Mouse (Mus musculus): ENCODE results near the gene Tor2a. TPM values are rescaled to one million over a fixed set of nuclear protein-coding genes. Genes with fewer than 3 reads are reported as not detected.
A peak's percentile ranks its signal among the peaks of the same experiment; 100 is the strongest.

Tor2a gene
- polyA plus RNA-seq, 1 experiment from 2014 or later: 60.4 TPM

DNA sequence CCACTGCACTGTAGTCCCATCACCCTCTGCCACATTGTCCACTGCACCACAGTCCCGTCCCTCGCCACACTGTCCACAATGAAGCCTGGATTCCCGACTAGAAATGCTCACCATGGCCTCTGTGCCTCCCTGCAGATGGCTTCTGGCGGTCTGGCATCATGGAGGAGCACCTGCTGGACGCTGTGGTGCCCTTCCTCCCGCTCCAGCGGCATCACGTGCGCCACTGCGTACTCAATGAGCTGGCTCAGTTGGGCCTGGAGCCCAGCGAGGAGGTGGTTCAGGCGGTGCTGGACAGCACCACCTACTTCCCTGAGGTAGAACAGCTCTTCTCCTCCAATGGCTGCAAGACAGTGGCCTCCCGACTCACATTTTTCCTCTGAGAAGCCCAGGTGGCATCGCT is 4.3 kb downstream of the Tor2a start:
- H3K4me1 ChIP-seq (replicated peaks; ENCODE audit: control insufficient read depth, insufficient read depth, low read length): no peaks in the 10 kb centered on the region; the same call in 1 of the 2 replicates
- no peak overlapping the region for H3K4me2 ChIP-seq (replicated peaks; ENCODE audit: low read depth)
- H3K27me3 ChIP-seq (replicated peaks; ENCODE audit: control insufficient read depth, insufficient read depth, low read length): no peaks in the 10 kb centered on the region
- H3K9me3 ChIP-seq (ENCODE audit: control insufficient read depth): no peaks in the 10 kb centered on the region
- no peak overlapping the region for H3K9ac ChIP-seq (ENCODE audit: low read depth, low read length)
- H3K36me3 ChIP-seq (ENCODE audit: control insufficient read depth, insufficient read depth): peaks cover 37% of the 10 kb centered on the region; the same call in 1 of the 2 replicates
- no peak for ATAC-seq
- no peak overlapping the region for H3K27ac ChIP-seq (ENCODE audit: low read depth, low read length)
- no peak for TF ChIP-seq CTCF (IDR thresholded peaks at IDR 0.05; ENCODE audit: low read depth)
- 87% methylated on average over 14 of the region's 14 CpGs for WGBS
- H3K4me3 ChIP-seq (ENCODE audit: low read depth, low read length): no peak overlapping the region

DNA sequence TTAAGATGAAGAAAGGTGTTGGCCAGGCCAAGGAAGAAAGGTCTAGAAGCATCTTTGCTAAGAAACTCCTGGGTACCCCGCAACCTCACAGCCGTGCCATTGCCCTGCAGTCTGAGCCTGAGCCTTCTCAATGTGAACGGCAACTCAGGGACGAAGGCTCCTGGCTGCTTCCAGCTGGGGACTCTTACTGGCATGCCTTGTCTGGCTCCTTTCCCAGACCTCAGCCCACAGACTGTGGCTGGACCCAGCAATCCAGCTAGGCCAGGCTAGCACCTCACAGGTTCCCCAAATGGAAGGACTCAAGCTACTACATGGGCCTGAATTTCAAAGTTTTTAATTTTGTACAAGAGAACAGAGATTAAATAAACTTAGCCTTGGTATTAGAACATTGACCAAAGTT is 4.8 kb downstream of the Tor2a start:
- H3K4me2 ChIP-seq (replicated peaks; ENCODE audit: low read depth): no peak overlapping the region
- ATAC-seq: no peak

DNA sequence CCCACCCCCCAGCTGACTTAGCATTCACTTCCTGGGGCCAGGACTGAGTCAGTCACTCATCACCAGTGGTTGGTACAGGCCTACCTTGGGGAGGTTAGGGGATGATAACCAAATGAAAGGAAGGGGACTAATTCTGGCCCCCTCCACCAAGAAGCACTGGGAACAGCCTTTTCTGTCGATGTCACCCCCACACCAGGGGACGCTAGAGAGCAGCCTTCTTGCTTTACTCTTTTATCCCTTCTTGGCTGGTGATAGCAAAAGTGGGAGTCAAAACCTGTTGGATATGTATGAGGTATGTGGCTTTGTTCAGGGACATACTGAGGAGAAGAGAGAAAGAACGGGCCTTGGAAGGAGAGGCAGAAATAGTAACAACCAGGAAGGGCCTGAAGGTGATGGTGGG is 6.3 kb downstream of the Tor2a start:
- Histone ChIP-seq H3K9me3 (ENCODE audit: control insufficient read depth) (no peaks in the 10 kb centered on the region), H3K27me3 (replicated peaks; ENCODE audit: control insufficient read depth, insufficient read depth, low read length) (no peaks in the 10 kb centered on the region), H3K27ac (ENCODE audit: low read depth, low read length) (no peak overlapping the region), H3K4me3 (ENCODE audit: low read depth, low read length) (no peak overlapping the region), H3K36me3 (ENCODE audit: control insufficient read depth, insufficient read depth) (peaks cover 37% of the 10 kb centered on the region; the same call in 1 of the 2 replicates), H3K9ac (ENCODE audit: low read depth, low read length) (no peak overlapping the region), H3K4me1 (replicated peaks; ENCODE audit: control insufficient read depth, insufficient read depth, low read length) (no peaks in the 10 kb centered on the region), H3K4me2 (replicated peaks; ENCODE audit: low read depth) (no peak overlapping the region)
- no peak for ATAC-seq
- TF ChIP-seq CTCF (IDR thresholded peaks at IDR 0.05; ENCODE audit: low read depth): peak; percentile 63
- 80% methylated on average over 3 of the region's 3 CpGs for WGBS

More for the DNA sequence above, 4.8 kb downstream of the Tor2a start:
- Histone ChIP-seq H3K9ac (ENCODE audit: low read depth, low read length) (no peak overlapping the region), H3K27me3 (replicated peaks; ENCODE audit: control insufficient read depth, insufficient read depth, low read length) (no peaks in the 10 kb centered on the region), H3K4me1 (replicated peaks; ENCODE audit: control insufficient read depth, insufficient read depth, low read length) (no peaks in the 10 kb centered on the region; the same call in 1 of the 2 replicates), H3K4me3 (ENCODE audit: low read depth, low read length) (no peak overlapping the region), H3K36me3 (ENCODE audit: control insufficient read depth, insufficient read depth) (peaks cover 37% of the 10 kb centered on the region; the same call in 1 of the 2 replicates), H3K27ac (ENCODE audit: low read depth, low read length) (no peak overlapping the region), H3K9me3 (ENCODE audit: control insufficient read depth) (no peaks in the 10 kb centered on the region)
- 89% methylated on average over 4 of the region's 4 CpGs for WGBS
- TF ChIP-seq CTCF (IDR thresholded peaks at IDR 0.05; ENCODE audit: low read depth): no peak

DNA sequence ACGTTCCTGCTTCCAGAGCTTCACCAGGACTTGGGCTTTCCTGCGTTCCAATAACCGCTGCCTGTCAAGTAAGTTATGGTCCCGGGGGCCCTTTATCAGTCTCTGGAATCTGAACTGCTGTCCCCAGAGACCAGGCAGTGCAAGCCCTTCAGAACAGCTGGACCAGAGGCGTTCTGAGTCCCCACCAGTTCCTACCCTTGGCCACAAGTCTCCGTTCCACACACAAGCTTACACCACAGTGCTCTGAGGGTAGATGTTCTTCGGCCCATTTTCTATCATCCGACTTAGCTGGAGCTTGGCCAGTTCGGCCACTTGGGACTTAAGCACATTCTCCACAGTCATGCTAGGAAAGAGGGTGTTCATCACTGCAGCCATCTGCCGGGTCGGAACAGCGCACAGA is 10.2 kb downstream of the Tor2a start:
- Histone ChIP-seq H3K4me2 (replicated peaks; ENCODE audit: low read depth) (no peak overlapping the region), H3K4me1 (replicated peaks; ENCODE audit: control insufficient read depth, insufficient read depth, low read length) (no peaks in the 10 kb centered on the region; the same call in 1 of the 2 replicates), H3K9me3 (ENCODE audit: control insufficient read depth) (no peaks in the 10 kb centered on the region), H3K4me3 (ENCODE audit: low read depth, low read length) (no peak overlapping the region), H3K36me3 (ENCODE audit: control insufficient read depth, insufficient read depth) (peaks cover 10% of the 10 kb centered on the region; the same call in 1 of the 2 replicates), H3K27ac (ENCODE audit: low read depth, low read length) (no peak overlapping the region), H3K27me3 (replicated peaks; ENCODE audit: control insufficient read depth, insufficient read depth, low read length) (no peaks in the 10 kb centered on the region), H3K9ac (ENCODE audit: low read depth, low read length) (no peak overlapping the region)
- ATAC-seq: no peak
- no peak for TF ChIP-seq CTCF (IDR thresholded peaks at IDR 0.05; ENCODE audit: low read depth)
- 73% methylated on average over 12 of the region's 12 CpGs for WGBS

DNA sequence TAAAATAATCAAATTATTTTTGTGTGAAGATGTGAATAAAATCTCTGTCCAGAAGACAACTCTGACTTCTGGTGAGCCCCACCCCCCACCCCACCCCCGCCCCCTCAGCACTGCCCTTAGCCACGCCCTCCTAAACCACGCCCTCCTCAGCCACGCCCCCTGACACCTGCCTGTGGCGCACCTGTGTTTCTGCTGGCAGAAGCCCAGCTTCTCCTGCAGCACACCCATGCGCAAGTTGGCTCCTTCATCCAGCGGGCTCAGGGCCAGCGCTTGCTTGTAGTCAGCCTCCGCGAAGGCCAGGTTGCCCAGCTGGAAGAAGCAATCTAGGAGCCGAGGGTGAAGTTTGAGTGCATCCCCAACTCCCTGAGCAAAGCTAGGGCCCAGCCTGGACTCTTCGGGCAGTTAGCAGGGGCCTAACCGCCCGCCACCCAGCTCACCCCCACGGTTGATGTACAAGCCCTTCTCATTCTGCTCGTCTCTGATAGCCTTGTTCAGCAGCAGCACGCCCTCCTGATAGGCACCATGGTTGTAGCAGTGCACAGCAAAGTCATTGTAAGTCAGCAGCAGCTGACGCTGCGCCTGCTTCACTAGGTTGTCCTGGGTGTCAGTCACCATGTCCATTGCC is 11.7 kb downstream of the Tor2a start:
- Histone ChIP-seq H3K4me3 (ENCODE audit: low read depth, low read length) (no peak overlapping the region), H3K4me2 (replicated peaks; ENCODE audit: low read depth) (no peak overlapping the region), H3K4me1 (replicated peaks; ENCODE audit: control insufficient read depth, insufficient read depth, low read length) (no peaks in the 10 kb centered on the region; the same call in 1 of the 2 replicates), H3K27ac (ENCODE audit: low read depth, low read length) (no peak overlapping the region), H3K27me3 (replicated peaks; ENCODE audit: control insufficient read depth, insufficient read depth, low read length) (no peaks in the 10 kb centered on the region), H3K36me3 (ENCODE audit: control insufficient read depth, insufficient read depth) (no peaks in the 10 kb centered on the region), H3K9ac (ENCODE audit: low read depth, low read length) (no peak overlapping the region), H3K9me3 (ENCODE audit: control insufficient read depth) (no peaks in the 10 kb centered on the region)
- peak; percentile 31; the same call in 1 of the 2 replicates for ATAC-seq
- WGBS: 45% methylated on average over 19 of the region's 19 CpGs
- no peak for TF ChIP-seq CTCF (IDR thresholded peaks at IDR 0.05; ENCODE audit: low read depth)

DNA sequence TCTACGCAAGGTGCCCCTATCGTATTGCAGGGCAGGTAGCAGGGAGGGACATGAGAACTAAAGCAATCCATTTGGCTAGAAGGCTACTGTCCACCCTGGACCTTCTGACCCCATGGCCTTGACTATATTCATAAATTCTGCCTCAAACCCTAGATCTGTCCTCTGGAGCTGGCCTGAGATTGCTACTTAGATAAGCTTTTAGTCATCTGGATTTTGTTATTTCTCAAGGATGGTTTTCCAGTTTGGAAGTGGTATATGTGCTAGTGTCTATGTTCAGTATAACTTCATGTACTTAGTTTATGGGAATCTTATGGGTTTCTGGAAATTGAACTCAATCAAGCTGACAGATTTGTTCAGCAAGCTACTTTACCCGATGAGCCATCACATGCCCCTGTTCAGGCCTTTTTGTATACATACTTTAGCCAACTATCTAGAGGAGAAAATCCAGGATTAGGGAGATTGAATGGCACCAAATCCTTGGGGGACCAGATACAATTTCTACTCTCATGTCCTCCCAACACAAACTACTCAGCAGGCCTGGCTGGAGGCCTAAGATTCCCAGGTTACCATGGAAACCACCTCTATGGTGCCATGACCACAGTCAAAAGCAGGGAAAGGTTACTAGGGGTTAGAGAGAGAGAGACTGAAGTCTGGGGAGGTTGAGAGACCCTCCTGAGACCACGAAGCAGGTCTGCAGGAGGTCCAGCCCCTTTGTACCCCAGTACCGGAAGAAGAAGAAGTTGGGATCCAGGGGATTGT is 12.5 kb downstream of the Tor2a start:
- no peak overlapping the region for H3K27ac ChIP-seq (ENCODE audit: low read depth, low read length)
- no peaks in the 10 kb centered on the region for H3K36me3 ChIP-seq (ENCODE audit: control insufficient read depth, insufficient read depth)
- 75% methylated on average over 5 of the region's 5 CpGs for WGBS
- no peaks in the 10 kb centered on the region for H3K27me3 ChIP-seq (replicated peaks; ENCODE audit: control insufficient read depth, insufficient read depth, low read length)
- H3K4me1 ChIP-seq (replicated peaks; ENCODE audit: control insufficient read depth, insufficient read depth, low read length): no peaks in the 10 kb centered on the region; the same call in 1 of the 2 replicates
- no peak for TF ChIP-seq CTCF (IDR thresholded peaks at IDR 0.05; ENCODE audit: low read depth)
- no peak overlapping the region for H3K4me2 ChIP-seq (replicated peaks; ENCODE audit: low read depth)
- H3K9ac ChIP-seq (ENCODE audit: low read depth, low read length): no peak overlapping the region
- H3K9me3 ChIP-seq (ENCODE audit: control insufficient read depth): no peaks in the 10 kb centered on the region
- no peak for ATAC-seq
- no peak overlapping the region for H3K4me3 ChIP-seq (ENCODE audit: low read depth, low read length)

Measured in intestine, postnatal 0 days (tissue).